Mouse (Mus musculus) ovary, adult 18-20 months (tissue): ENCODE data around the gene Tmed10.

Experiments
- DNase-seq: peaks from one replicate; pipeline ENCODE4 v3.0.0; 2022; ENCODE audit warnings: low spot score, mixed read lengths

Gene Tmed10

DNA sequence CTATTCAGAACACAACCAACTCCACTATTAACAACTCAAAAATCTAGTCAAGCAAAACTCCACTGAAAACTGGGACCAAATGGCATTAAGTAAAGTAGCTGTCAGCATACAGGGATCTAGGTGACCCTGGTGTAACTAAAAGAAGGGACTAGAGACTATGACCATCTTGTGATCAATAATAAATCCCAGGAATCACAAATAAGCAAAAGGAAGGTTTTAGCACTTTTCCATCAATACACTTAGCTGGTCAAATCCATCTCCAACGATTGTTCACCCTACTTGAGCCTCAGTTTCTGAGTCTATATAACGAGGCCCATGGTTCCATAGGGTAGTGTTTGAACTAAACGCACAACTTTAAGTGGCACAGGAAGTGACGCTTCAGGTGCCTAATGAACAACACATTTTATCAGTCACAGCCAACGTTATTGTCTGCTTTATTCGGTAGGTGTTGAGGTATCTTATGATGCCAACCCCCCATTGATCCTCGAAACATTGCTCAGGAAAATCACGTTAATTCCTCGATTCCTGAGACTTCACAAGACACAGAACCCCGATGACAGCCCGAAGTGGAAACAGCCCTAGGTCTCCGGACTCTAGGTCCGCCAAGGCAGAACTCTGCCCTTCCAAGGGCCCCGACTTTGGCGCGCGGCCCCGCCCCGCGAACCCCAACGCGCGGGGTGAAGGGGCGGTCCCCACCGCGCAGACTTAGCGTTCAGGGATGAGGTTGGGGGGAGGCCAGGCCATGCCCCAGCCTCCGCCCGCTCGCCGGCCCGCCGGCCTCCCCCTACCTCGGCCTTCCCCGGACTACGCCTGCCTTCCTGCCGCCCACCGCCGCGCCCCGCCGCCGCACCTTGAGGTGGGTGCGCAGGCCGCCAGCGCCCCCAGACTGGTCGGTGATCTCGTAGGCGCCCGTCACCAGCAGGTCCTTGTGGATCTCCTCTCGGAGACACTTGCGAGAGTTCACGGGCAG, 771 bp downstream of the Tmed10 start:
- DNase-seq, result peak; percentile 42

DNA sequence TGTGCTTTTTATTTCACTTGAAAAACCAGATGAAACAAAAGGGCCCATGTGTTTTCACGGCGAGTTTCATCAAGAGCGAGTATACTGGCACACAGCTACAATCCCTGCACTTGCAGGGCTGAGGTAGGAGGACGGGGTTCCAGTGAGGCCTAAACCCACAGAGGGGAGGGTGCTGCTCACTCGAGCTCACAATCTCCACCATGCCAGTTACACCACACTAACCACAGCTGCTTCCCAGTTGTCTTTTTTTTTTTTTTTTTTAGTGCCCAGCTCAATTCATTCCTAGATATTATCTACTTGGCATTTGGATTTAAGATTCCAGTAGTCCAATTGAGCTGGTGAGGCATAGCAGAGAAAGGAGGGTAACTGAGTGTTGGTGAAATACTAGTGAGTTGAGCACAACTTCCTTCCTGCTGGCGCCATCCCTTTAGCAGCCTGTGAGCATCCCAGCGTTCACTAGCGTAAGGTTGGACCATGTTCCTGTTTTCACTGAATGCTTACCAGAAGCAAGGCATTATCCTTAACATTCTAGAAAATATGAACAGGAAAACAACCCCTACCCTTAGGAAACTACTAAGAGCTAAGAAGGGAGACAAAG, 2.5 kb downstream of the Tmed10 start:
- DNase-seq, result no peak

DNA sequence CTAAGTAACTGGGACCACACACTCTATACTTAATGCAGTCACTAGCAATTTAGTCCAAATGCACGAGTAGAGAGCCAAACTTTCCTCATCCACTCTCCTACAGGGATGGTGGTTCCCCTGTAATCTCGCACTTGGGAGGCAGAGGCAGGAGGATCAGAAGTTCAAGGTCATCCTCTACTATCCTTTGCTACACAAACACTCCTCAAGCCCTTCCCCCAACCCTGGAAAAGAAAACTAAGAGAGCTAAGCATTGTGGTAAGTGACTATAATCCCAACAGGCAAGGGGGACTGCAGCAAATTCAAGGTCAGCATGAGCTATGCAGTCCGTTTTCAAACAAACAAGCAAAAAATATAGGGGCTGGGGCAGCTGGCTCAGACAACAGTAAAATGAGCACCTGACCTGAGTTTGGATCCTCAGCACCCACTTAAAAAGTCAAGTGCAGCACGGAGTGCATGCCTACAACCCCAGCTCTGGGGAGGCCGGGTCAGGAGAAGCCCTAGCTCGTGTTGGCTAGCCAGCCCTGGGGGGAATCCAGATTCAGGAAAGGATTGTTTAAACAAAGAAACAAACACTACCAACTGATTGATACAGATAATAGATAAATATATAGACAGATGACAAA, 6.1 kb downstream of the Tmed10 start:
- DNase-seq, result no peak

DNA sequence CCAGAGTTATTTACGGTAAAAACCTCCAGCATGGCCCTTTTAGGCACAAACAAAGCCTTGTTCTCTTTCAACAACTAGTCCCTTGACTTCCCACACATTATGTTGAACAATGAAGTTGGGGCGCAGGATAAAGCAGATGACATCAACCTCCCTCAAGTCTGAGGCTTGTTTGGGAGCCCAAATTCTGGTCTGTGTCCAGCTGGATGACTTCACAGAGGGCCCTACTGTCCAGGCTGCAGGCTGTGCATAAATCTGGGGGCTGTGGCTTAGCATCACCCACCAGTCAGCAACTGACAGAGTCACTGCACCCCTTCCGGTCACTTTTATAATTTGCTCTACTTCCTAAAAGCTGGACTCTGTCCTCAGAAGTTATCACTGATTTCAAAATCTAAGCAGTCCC, 8.4 kb downstream of the Tmed10 start:
- DNase-seq, result no peak

DNA sequence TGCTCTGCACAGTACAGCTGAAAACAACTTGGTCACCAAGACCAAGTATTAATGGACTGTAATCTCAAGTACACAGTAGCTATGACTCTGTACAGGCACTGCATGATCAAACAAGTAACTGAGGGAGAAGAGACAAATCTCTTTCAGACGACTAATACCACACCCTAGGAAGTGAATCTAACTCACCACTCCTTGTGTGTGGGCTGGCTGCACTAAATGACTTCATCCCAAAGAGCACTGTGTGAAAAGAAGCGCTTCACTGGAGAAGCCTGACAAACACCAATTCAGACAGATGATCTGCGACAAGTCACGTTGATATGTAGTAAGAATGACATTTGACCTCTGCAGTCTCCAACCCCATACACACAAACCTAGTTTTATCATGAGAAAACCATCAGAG, 12.1 kb downstream of the Tmed10 start:
- no peak for DNase-seq

DNA sequence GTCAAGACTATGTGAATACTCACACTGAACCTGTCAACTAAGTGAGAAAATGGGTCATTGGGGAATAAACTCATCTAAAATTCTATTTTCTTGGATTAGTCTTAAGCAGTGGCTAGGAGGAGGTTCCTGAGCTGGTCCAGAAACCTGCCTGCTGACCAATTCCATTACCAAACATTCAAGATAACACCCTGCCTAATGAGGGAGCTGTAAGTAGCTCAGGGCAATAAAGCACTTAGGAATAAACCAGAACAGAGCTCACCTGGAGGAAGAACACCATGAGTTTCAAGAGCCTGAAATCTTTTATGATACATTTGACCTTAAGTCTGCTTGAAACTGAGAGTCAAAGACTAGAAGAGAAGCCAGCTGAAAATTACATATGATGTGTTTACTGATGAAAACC, 13.1 kb downstream of the Tmed10 start:
- no peak for DNase-seq

DNA sequence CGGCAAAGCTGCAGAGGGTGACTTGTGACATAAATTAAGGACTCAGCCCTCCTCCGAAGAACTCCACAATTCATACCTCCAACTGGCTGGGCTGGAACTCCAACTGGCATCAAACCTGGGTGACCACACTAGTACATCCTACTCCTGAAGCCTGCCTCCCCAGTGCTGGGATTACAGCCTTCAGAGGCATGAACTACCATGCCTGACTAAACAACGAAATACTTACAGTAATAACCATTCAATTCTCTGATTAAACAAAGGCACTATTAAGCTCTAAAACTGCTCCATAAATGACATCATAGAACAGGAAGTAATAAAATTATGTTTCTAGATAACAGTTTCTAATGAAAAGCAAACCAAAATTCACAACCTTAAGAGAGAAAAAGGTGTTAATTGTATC, 13.5 kb downstream of the Tmed10 start:
- DNase-seq, result no peak

DNA sequence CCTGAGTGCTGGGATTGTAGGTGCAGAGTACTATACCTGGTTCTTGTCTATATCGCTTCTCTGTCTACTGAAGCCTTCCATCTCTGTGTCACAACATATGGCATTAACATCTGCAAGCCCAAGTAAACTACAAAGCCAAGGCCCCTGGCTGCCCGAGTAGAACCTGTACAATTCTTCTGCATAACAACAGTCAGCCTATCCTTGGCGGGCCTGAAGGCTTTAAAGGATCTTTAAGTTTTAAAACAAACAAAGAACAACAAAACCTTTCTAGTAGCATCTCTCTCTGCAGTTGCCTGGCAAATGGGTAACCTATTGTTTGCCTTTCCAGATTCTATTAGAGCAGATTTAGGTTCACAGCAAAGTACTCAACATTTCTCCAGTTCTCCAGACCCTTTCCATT, 20.6 kb downstream of the Tmed10 start:
- DNase-seq, result no peak

DNA sequence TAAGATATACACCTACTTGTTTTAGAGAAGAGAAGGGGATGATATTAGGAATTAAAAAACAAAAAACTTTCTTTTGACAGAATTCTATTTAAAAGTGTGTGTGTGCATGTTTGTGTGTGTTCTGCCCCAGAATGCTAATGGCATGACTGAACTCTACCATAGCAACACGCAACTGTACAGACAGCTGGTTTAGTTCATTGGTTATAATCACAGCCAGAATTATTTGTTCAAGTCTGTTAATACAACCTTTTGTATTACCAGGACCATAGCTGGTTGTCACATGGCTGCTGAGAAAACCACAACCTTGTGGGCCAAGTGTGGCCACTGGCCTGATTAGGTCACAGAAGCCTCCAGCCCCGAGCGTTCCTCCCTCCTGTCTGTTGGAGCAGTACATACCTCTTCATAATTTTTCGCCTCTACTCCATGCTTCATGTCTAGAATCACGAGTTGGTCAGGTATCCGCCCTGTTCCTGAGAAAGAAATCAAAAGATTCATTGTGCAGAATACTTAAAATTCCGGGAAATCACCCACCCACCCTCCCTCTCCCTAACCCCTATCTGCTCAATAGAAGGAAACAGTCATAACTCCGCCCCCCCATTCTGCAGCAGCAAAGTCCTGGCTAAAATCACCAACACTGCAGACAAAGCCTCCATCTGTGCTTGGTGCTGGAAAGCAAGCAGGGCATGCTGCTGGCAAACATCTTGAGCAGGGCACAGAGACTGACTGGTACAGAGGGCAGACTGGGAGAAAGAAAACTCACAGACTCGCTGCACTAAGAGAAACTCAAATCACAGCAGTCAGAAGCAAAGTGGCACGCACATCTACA, 24.0 kb downstream of the Tmed10 start:
- DNase-seq, result no peak

DNA sequence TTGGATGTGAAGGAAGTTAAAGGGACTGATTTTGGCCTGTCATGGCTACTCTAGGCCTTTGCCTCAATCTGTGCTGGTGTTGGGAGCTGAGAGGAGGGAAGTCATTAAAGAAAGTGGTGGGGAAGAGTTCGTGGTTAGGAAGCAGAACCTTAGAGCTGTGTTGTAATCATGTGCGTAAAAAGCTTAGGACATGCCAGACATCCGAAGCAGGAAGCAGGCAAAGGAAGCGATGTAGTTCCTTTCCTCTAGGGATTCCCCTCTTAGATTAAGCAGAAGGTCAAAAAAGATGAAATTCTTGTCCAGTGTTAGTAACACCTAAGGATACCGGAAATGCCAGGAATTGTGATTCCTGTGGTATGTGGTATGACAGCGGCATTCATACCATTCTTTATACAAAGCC, 26.3 kb downstream of the Tmed10 start:
- DNase-seq, result no peak

DNA sequence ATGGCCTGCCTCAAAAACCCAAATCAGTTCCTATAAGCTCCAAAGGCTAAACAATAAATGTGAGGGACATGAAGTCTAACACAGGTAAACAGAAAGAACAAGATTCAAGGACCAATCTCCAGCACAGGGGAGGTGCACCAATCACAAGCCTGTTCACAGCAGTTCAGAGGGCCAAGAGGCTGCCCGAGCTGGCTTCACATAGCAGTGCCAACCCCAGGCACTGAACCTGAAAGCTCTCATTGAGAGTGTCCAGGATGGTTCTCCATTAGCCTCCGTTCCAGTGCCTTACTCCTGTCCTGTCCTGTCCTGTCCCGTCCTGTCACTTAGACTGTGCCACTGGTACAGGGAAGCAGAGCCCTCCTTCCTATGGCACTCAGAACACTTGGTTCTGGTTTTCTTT, 27.5 kb downstream of the Tmed10 start:
- no peak for DNase-seq

DNA sequence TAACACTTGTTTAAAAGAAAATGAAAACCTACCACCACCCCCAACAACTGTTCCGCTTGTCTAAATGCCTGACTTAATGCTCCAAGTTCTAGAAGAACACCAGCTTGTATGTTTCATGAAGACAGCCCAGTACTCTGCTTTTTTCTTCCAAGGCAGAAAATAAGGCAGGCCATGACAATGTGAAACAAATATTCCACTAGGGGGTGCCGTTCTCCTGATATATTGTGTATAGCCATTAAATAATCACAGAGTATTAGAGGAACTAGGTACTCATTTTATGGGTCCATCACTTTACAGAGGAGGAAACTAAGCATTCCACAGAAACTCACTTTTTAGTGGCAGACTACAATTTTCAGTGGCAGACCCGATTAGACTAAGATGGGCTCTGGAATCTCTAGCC, 28.3 kb downstream of the Tmed10 start:
- no peak for DNase-seq

DNA sequence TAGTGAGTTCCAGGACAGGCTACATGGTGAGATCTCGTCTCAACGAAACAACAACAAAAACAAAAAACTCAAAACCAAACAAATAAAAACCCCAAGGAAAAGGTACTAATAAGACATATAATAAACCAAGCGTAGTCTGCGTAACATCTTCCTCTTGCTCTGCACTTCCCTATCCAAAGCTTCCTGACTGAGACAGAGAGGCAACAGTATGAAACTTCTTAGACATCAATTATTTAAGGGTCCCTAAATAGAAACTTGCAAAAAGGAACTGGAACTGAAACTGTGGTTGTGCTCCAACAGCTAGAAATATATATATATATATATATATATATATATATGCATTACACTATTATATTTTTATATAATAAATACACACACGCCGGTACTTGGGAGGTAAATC, 29.1 kb downstream of the Tmed10 start:
- DNase-seq, result no peak

DNA sequence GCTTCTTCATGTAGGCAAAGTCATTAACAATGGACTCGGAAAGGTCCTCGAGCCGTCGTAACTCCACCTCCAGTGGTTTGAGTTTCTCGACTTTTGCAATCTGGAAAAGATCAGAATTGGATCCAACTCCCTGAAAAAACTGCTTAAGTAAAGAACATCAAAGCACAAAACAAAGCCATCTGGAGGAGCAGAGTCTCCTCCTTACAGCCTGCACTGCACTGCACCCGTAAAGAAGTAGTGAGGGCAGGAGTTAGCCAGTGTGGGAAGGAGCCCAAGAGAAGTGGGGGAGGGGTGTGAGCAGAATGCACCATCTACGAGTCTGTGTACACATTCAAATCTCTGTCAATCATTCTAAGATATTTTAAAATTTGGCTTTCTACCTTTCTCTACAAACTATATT, 30.4 kb downstream of the Tmed10 start:
- no peak for DNase-seq

DNA sequence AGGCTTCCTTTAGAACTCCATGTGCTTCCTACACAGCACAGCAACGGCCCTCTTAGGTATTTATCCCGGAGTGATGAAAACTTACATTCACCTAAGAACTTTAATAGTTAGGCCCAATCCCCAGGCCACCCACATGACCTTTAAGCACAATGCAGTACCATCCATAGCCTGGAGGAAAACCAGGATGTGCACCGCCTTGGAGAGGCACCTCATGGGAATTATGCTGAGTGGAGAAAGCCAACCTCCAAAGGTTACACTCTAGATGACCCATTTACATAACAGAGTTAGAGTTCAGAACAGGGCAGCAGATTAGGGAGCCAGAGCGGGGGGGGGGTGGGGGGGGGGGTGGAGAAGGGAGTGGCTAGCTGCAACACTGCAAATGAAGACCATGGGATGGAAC, 32.3 kb downstream of the Tmed10 start:
- no peak for DNase-seq

DNA sequence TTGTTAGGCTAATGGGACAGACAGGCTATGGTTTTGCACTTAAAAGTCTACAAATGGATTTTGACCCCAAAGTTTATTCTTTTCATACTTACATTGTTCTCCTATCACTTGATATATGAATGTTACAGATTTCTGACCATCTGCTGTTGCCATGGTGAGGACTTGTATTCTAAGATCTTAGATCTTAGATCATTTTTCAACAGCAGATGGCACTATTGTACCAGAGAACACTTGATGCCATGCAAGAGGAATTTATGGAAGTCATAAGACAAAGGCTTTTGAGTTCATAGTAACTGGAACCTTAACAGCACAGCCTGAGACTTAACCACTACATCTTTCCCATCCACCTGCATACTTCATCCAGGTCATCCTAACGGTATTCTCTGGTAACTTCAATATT, 33.5 kb downstream of the Tmed10 start:
- DNase-seq, result no peak

DNA sequence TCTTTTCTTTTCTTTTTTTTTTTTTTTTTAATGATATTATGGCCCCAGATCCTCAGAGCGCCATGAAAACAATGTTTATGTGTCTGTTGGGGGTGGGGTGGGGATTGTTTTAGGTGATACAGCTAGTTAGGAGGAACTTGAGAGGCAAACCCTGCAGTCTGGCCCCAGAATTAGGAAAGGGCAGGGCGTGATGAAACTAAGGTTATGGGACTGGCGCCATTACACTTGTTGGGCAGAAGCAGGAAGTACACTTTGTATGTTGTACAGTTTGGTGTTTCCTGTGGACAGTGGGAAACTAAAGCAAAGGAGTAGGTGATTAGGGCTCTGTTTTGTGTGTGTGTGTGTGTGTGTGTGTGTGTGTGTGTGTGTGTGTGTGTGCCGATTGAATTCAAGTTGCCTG, 34.7 kb downstream of the Tmed10 start:
- DNase-seq, result no peak

DNA sequence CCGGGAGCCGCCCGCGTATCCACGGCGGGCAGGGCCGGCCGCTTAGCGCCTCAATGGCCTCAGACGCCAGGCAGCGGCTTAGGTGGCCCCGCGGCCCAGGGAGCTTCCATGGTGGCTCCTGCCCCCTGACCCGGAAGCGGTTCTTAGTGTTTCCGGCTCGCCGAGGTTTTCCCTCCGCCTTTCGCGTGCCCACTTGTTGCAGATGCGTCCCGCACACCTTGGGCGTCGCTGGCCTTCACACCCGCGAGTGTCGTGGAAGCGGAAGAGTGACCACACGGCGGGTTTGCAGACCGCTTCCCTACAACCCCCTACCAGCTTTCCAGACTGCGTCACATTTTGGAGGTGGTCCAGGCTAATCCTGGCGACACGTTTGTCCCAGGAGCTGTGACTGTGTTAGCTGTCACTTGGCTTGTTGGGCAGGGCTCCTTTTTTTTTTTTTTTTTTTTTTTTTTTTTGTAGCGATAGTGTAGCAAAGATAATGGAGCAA, 35.4 kb downstream of the Tmed10 start, which contains the start of gene Nek9:
Nek9 (minus strand) TSS at position 120 of the 487 bp plus-strand sequence.
- DNase-seq, result peak; percentile 81

DNA sequence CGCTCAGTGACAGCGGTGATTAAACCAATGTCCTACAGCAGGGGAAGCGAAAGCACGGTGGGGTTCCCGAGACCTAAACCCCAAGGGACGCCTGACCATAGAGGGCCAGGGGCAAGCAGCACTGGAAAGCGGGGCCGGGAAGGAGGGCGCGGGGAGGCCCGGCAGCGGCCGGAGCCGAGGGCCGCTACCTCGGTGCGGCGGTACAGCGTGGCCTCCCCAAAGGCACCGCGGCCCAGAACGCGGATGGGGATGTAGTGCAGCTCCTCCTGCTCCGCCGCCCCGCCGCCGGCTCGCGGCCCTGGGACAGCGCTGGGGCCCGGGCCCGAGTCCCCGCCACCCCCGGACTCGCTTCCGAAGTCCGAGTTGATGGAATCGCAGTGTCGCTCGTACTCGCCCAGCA, 35.8 kb downstream of the Tmed10 start:
- peak; percentile 3 for DNase-seq

DNA sequence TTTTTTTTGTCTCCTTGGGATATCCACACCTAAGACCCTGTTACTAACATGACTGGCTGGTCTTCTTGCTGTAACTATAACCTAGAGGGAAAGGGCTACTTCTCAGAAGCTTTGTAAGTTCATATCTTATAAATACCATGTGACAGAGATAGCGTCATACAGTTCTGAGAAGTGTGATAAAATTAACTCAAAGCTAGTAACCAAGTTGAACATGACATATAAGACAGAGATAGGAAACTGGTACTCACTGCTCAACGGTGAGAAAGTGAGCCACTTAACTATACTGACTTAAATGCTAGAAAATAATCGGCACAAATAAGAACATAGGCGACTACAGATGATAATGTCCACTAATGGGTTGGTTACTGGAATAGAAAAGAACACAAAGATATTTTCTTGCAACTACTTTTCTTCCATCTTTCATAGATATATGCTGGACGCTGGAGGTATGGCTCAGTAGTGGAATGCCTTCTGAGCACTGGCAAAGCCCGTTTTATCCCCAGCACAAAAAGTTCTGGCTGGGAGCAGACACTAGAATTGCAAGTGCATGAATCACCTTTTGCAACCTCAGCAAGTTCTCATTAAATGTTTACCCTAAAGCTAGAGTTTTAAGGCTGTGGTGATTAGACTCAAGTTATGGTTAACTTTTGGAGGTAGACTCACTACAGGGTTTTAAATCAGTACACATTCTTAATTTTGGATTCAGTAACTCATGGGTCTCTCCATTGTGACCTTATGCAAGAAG, 36.9 kb downstream of the Tmed10 start:
- DNase-seq, result no peak

DNA sequence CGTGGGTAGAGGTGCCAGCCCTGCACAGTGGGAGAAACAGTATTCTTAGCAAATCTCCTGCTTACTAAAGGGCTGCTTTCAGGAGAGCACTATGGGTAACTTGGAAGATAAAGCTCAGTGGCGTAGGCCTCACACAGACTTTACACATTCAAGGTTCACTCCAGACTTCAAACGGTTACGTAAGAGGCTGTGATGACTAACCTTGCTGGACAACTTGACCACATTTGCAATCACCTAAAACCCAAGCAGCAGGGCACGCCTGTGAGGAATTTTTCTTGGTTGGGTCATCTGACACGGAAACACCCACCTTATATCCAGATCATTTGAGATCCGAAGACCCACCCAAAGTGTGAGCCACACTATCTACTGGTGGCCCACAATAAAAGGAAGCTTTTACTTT, 44.5 kb downstream of the Tmed10 start:
- DNase-seq, result no peak
